Mouse (Mus musculus) CH12.LX (cell line): ENCODE results near the gene Chst15.

Experiments used
- BHLHE40 ChIP-seq: IDR thresholded peaks from 2 replicates; pipeline ENCODE4 v1.6.1; 2011; ENCODE audit warnings: mild to moderate bottlenecking, low read depth, low read length, improper control_type of control experiment
- CTCF ChIP-seq, 2 experiments: IDR thresholded peaks in 1 of 2; conservative IDR thresholded peaks in 1 of 2; 2 replicates each; pipeline ENCODE4 v1.5.1; 2011 to 2012; ENCODE audit warnings: low read depth in 2 of 2, low read length in 2 of 2, improper control_type of control experiment in 1 of 2, inconsistent platforms in 1 of 2, mild to moderate bottlenecking in 1 of 2, moderate library complexity in 1 of 2
- EP300 ChIP-seq: IDR thresholded peaks from 2 replicates; pipeline ENCODE4 v1.6.1; 2011; ENCODE audit warnings: low read length, improper control_type of control experiment
- ZC3H11A ChIP-seq: IDR thresholded peaks from 2 replicates; pipeline ENCODE4 v1.6.1; 2012; ENCODE audit warnings: low read depth, mild to moderate bottlenecking, inconsistent platforms, low read length, improper control_type of control experiment
- ZNF384 ChIP-seq: IDR thresholded peaks from 2 replicates; pipeline ENCODE4 v1.6.1; 2012; ENCODE audit warnings: low read depth, low read length, improper control_type of control experiment, inconsistent platforms

GRCm38 (mm10) chr7:132238921-132239320 lies 78.1 kb downstream of the Chst15 start:
- TF ChIP-seq CTCF (conservative IDR thresholded peaks at IDR 0.05 in 1 of 2, IDR thresholded peaks at IDR 0.05 in 1 of 2; ENCODE audit: low read depth in 2 of 2, low read length in 2 of 2) (no peak), ZC3H11A (no peak), EP300 (no peak), BHLHE40 (no peak), ZNF384 (no peak)
